Mouse (Mus musculus) ES-Bruce4 (cell line): ENCODE results near the gene Dera.

ENCODE experiments used
- CTCF ChIP-seq: IDR thresholded peaks from one replicate; pipeline ENCODE4 v1.8.1; 2011; ENCODE audit warnings: low read depth, low read length
- POLR2A ChIP-seq: IDR thresholded peaks from one replicate; pipeline ENCODE4 v1.8.1; 2011; ENCODE audit warnings: low read length; ENCODE audit not compliant: insufficient read depth

DNA sequence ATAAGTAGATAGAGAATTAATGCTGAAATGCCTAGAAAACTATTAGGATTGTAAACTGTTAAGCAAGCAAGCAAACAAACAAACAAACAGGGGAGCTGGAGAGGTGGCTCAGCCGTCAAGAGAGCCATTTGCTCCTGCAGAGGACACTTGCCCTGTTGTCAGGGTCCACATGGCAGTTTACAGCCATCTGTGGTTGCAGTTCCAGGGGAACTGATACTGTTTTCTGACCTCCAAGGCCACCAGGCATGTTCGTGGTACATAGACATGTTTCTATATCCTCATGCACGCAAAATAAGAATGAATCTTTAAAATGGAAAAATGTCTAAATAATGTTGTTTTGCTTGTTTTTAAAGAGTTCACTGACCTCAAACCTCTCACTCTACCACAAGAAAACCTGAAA lies 52.0 kb downstream of the Dera start:
- TF ChIP-seq CTCF (no peak), POLR2A (no peak)
